Mouse (Mus musculus): ENCODE measurements at regions not wholly inside any gene's neighbourhood (a gene's known extent, or its start where the extent isn't known, plus 50 kb on each side); places are given as distances from the start of the nearest gene placed in this dataset.

GRCm38 (mm10) chr5:3219230-3219629 is 122.1 kb upstream of the Cdk6 start:
- no peak for TF ChIP-seq CTCF (IDR thresholded peaks at IDR 0.05; ENCODE audit: control insufficient read depth, insufficient read depth, low read length)
- no peak for TF ChIP-seq POLR2A (IDR thresholded peaks at IDR 0.05; ENCODE audit: borderline replicate concordance, control insufficient read depth, low read depth, low read length)
